Mouse (Mus musculus) midbrain, embryonic 11.5 days (tissue): Measurements from ENCODE around the gene Exoc8. TPM values are rescaled to one million over a fixed set of nuclear protein-coding genes. Genes with fewer than 3 reads are reported as not detected.
A peak's percentile ranks its signal among the peaks of the same experiment; 100 is the strongest.

Experiments
- ATAC-seq: fragments of 200-750 bp; cut with Nextera tagmentation; 2 replicates; pipeline ENCODE4 v1.8.0; 2017; ENCODE audit warnings: moderate TSS enrichment, moderate library complexity; ENCODE audit not compliant: low FRiP score
- DNase-seq: peaks from one replicate; pipeline ENCODE4 v3.0.0; 2015; ENCODE audit warnings: low spot score; ENCODE audit errors: missing footprints
- H3K27ac ChIP-seq: fragments of 300-500 bp; sonication (generic); 2 replicates; pipeline ENCODE4 v1.5.1; 2014; ENCODE audit warnings: low read depth, low read length
- H3K27me3 ChIP-seq: fragments of 300-500 bp; sonication (generic); 2 replicates; pipeline ENCODE4 v1.6.1; 2014; ENCODE audit warnings: mild to moderate bottlenecking, low read length, moderate library complexity, mixed read lengths; ENCODE audit not compliant: control insufficient read depth, insufficient read depth
- H3K36me3 ChIP-seq: fragments of 300-500 bp; sonication (generic); 2 replicates; pipeline ENCODE4 v1.6.1; 2014; ENCODE audit warnings: mild to moderate bottlenecking, low read length, moderate library complexity, mixed read lengths; ENCODE audit not compliant: control insufficient read depth, insufficient read depth
- H3K4me1 ChIP-seq: fragments of 300-500 bp; sonication (generic); 2 replicates; pipeline ENCODE4 v1.6.1; 2014; ENCODE audit warnings: low read length; ENCODE audit not compliant: control insufficient read depth, insufficient read depth
- H3K4me2 ChIP-seq: fragments of 300-500 bp; sonication (generic); 2 replicates; pipeline ENCODE4 v1.6.1; 2014; ENCODE audit warnings: mild to moderate bottlenecking, moderate library complexity
- H3K4me3 ChIP-seq: fragments of 300-500 bp; sonication (generic); 2 replicates; pipeline ENCODE4 v1.5.1; 2014; ENCODE audit warnings: low read depth, low read length
- H3K9ac ChIP-seq: fragments of 300-500 bp; sonication (generic); 2 replicates; pipeline ENCODE4 v1.6.1; 2014; ENCODE audit warnings: low read length
- H3K9me3 ChIP-seq: fragments of 300-500 bp; sonication (generic); 2 replicates; pipeline ENCODE4 v1.6.1; 2016; ENCODE audit warnings: low read length; ENCODE audit not compliant: control insufficient read depth
- whole genome bisulfite sequencing: fragments of 180-500 bp; shearing (Covaris S2); extraction: QIAGEN DNeasy Blood & Tissue Kit; methylation state at CpG from one replicate; pipeline ENCODE4 v1.1.7; 2014; 5-methylcytosine and 5-hydroxymethylcytosine counted together
- polyA plus RNA-seq: library from polyadenylated mRNA; unstranded; fragments of >200 nt; fragmentation: Nextera tagmentation; extraction: Ambion mirVana; gene quantifications from 2 replicates; pipeline ENCODE4 v1.2.1, GENCODE M21; 2014

Exoc8 gene
- 7.1 and 7.2 TPM in 2 replicates for polyA plus RNA-seq

- Histone ChIP-seq H3K36me3 (peaks cover 5% of the 10 kb centered on the region; the same call in 1 of the 2 replicates), H3K4me2 (peak within 1 kb of the TSS; percentile 100), H3K9ac (peak within 1 kb of the TSS; percentile 84), H3K27ac (peak within 1 kb of the TSS; percentile 35; the same call in 1 of the 2 replicates), H3K9me3 (no peaks in the 10 kb centered on the region), H3K4me1 (peaks cover 18% of the 10 kb centered on the region), H3K27me3 (no peaks in the 10 kb centered on the region), H3K4me3 (peak within 1 kb of the TSS; percentile 95)
- ATAC-seq (peak; percentile 90), DNase-seq (peak; percentile 100)
- WGBS = under 1% methylated on average over 114 of the region's 114 CpGs
Measured at GRCm38 (mm10) chr8:124897386-124898250, at the start of gene Exoc8, which contains the start of gene Sprtn. Gene Exoc8 (minus strand): TSS chr8:124897705. Gene Sprtn (plus strand): TSS chr8:124897886.

- peak; percentile 79 for DNase-seq
- H3K4me3 ChIP-seq = no peak overlapping the region
- H3K9ac ChIP-seq = no peak overlapping the region
- H3K4me2 ChIP-seq = no peak overlapping the region
- H3K9me3 ChIP-seq = no peaks in the 10 kb centered on the region
- no peak overlapping the region for H3K27ac ChIP-seq
- peaks cover 20% of the 10 kb centered on the region for H3K4me1 ChIP-seq
- no peak for ATAC-seq
- WGBS = 58% methylated on average over 7 of the region's 7 CpGs
- H3K36me3 ChIP-seq = peaks cover 2% of the 10 kb centered on the region; the same call in 1 of the 2 replicates
- H3K27me3 ChIP-seq = no peaks in the 10 kb centered on the region
Measured at GRCm38 (mm10) chr8:124944406-124944805, 46.9 kb upstream of the Exoc8 start.

- Histone ChIP-seq H3K4me1 (peaks cover 20% of the 10 kb centered on the region), H3K27ac (no peak overlapping the region), H3K36me3 (peaks cover 6% of the 10 kb centered on the region; the same call in 1 of the 2 replicates), H3K9me3 (no peaks in the 10 kb centered on the region), H3K27me3 (no peaks in the 10 kb centered on the region), H3K9ac (no peak overlapping the region), H3K4me3 (no peak overlapping the region), H3K4me2 (no peak overlapping the region)
- no peak for ATAC-seq
- 84% methylated on average over 6 of the region's 6 CpGs for WGBS
- DNase-seq = no peak
Measured at GRCm38 (mm10) chr8:124943801-124944200, 46.3 kb upstream of the Exoc8 start.

- WGBS = 95% methylated on average over 4 of the region's 4 CpGs
- no peaks in the 10 kb centered on the region for H3K9me3 ChIP-seq
- peaks cover 6% of the 10 kb centered on the region; the same call in 1 of the 2 replicates for H3K36me3 ChIP-seq
- no peaks in the 10 kb centered on the region for H3K4me1 ChIP-seq
- ATAC-seq (no peak), DNase-seq (no peak)
- H3K9ac ChIP-seq = no peak overlapping the region
- no peak overlapping the region for H3K27ac ChIP-seq
- H3K27me3 ChIP-seq = no peaks in the 10 kb centered on the region
- no peak overlapping the region for H3K4me3 ChIP-seq
- no peak overlapping the region for H3K4me2 ChIP-seq
Measured at GRCm38 (mm10) chr8:124937293-124937692, 39.8 kb upstream of the Exoc8 start.

- ATAC-seq = no peak
Measured at GRCm38 (mm10) chr8:124936699-124937098, 39.2 kb upstream of the Exoc8 start.

GRCm38 (mm10) chr8:124935116-124935515, 37.6 kb upstream of the Exoc8 start:
- no peaks in the 10 kb centered on the region for H3K9me3 ChIP-seq
- DNase-seq = no peak
- no peak overlapping the region for H3K27ac ChIP-seq
- 90% methylated on average over 5 of the region's 5 CpGs for WGBS
- peaks cover 6% of the 10 kb centered on the region; the same call in 1 of the 2 replicates for H3K36me3 ChIP-seq
- H3K4me1 ChIP-seq = no peaks in the 10 kb centered on the region
- H3K4me3 ChIP-seq = no peak overlapping the region
- H3K9ac ChIP-seq = no peak overlapping the region
- H3K27me3 ChIP-seq = no peaks in the 10 kb centered on the region
- no peak for ATAC-seq
- no peak overlapping the region for H3K4me2 ChIP-seq

More at GRCm38 (mm10) chr8:124936699-124937098, 39.2 kb upstream of the Exoc8 start:
- Histone ChIP-seq H3K36me3 (peaks cover 6% of the 10 kb centered on the region; the same call in 1 of the 2 replicates), H3K4me1 (no peaks in the 10 kb centered on the region), H3K27me3 (no peaks in the 10 kb centered on the region), H3K9me3 (no peaks in the 10 kb centered on the region), H3K27ac (no peak overlapping the region), H3K4me3 (no peak overlapping the region), H3K4me2 (no peak overlapping the region), H3K9ac (no peak overlapping the region)
- no peak for DNase-seq
- 94% methylated on average over 10 of the region's 10 CpGs for WGBS

GRCm38 (mm10) chr8:124932435-124932834, 34.9 kb upstream of the Exoc8 start:
- ATAC-seq = no peak
- Histone ChIP-seq H3K9me3 (no peaks in the 10 kb centered on the region), H3K4me3 (no peak overlapping the region), H3K36me3 (no peaks in the 10 kb centered on the region), H3K27me3 (no peaks in the 10 kb centered on the region), H3K27ac (no peak overlapping the region), H3K4me1 (no peaks in the 10 kb centered on the region), H3K9ac (no peak overlapping the region), H3K4me2 (no peak overlapping the region)
- no peak for DNase-seq
- WGBS = 87% methylated on average over 3 of the region's 3 CpGs

- WGBS = 83% methylated on average over 4 of the region's 4 CpGs
- H3K4me3 ChIP-seq = no peak overlapping the region
- no peaks in the 10 kb centered on the region for H3K27me3 ChIP-seq
- no peaks in the 10 kb centered on the region for H3K9me3 ChIP-seq
- DNase-seq = no peak
- H3K36me3 ChIP-seq = no peaks in the 10 kb centered on the region
- H3K9ac ChIP-seq = no peak overlapping the region
- ATAC-seq = no peak
- no peak overlapping the region for H3K4me2 ChIP-seq
- no peaks in the 10 kb centered on the region for H3K4me1 ChIP-seq
- no peak overlapping the region for H3K27ac ChIP-seq
Measured at GRCm38 (mm10) chr8:124930649-124931048, 33.1 kb upstream of the Exoc8 start.

- Histone ChIP-seq H3K36me3 (no peaks in the 10 kb centered on the region), H3K27ac (no peak overlapping the region), H3K4me3 (no peak overlapping the region), H3K9ac (no peak overlapping the region), H3K4me1 (no peaks in the 10 kb centered on the region), H3K4me2 (no peak overlapping the region), H3K9me3 (no peaks in the 10 kb centered on the region), H3K27me3 (no peaks in the 10 kb centered on the region)
- ATAC-seq = no peak
- DNase-seq = no peak
- WGBS = 95% methylated on average over 13 of the region's 13 CpGs
Measured at GRCm38 (mm10) chr8:124930086-124930485, 32.6 kb upstream of the Exoc8 start.
